Mouse (Mus musculus): ENCODE results near the gene Slco2a1. TPM values are rescaled to one million over a fixed set of nuclear protein-coding genes. Genes with fewer than 3 reads are reported as not detected.

Gene Slco2a1
- polyA plus RNA-seq, 1 experiment from 2014 or later = 21.4 TPM

DNA sequence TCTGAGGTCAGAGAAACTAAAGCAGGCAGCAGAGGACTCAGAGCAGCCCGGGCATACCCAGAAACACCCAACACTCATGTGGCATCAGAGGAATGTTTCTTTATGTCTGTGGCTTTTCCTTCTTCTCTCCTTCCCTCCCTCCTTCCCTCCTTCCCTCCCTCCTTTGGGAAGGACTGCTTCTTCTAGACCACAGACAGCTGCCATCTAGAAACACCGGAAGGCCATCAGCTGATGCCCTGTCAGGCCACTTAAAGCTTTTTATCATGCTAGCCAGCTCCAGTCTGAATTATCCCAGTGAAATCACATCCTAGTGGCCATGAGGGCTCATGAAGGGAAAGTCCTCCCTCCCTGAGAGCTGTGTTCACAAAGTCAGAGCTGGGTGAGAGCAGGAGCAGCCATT is 52.1 kb downstream of the Slco2a1 start:
- Histone ChIP-seq H3K9ac (ENCODE audit: low read length) (no peak overlapping the region), H3K4me1 (replicated peaks; ENCODE audit: control insufficient read depth, insufficient read depth, low read length) (peaks cover 2% of the 10 kb centered on the region), H3K27me3 (ENCODE audit: control insufficient read depth, insufficient read depth, low read depth, low read length) (no peaks in the 10 kb centered on the region), H3K27ac (ENCODE audit: low read length) (no peak overlapping the region), H3K9me3 (ENCODE audit: control insufficient read depth, low read length) (no peaks in the 10 kb centered on the region), H3K4me2 (ENCODE audit: low read depth, low read length) (no peak overlapping the region), H3K4me3 (ENCODE audit: low read length) (no peak overlapping the region), H3K36me3 (ENCODE audit: control insufficient read depth, insufficient read depth, low read length) (no peaks in the 10 kb centered on the region)
- ATAC-seq (ENCODE audit: low read depth) = no peak
- 54% methylated on average over 2 of the region's 2 CpGs for WGBS

DNA sequence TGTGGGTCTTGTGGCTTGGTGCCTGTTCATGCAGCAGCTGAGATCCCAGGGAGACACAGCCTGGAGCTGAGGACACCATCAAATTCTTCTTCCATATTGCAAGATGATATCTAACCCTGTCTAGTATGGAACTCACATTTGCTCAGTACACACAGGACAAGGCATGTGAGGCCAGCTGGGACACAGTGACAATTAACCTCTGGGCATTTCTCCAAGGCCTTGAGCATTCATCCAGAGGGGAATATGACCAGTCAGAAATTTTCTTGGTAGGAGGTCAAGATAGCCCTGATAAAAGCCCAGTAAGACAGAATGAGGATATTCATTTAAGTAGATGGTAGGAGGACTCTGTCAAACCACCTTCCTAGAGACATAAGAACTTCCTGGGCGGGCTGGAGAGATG is 56.9 kb downstream of the Slco2a1 start:
- Histone ChIP-seq H3K27me3 (ENCODE audit: control insufficient read depth, insufficient read depth, low read depth, low read length) (no peaks in the 10 kb centered on the region), H3K27ac (ENCODE audit: low read length) (no peak overlapping the region), H3K9ac (ENCODE audit: low read length) (no peak overlapping the region), H3K4me2 (ENCODE audit: low read depth, low read length) (no peak overlapping the region), H3K4me3 (ENCODE audit: low read length) (no peak overlapping the region), H3K36me3 (ENCODE audit: control insufficient read depth, insufficient read depth, low read length) (no peaks in the 10 kb centered on the region), H3K9me3 (ENCODE audit: control insufficient read depth, low read length) (no peaks in the 10 kb centered on the region), H3K4me1 (replicated peaks; ENCODE audit: control insufficient read depth, insufficient read depth, low read length) (no peaks in the 10 kb centered on the region; the same call in 1 of the 2 replicates)
- 61% methylated on average over 1 of the region's 1 CpGs for WGBS
- 0 out of 2 replicates have a peak, but pooled peaks have one; percentile 15 for ATAC-seq (ENCODE audit: low read depth)

DNA sequence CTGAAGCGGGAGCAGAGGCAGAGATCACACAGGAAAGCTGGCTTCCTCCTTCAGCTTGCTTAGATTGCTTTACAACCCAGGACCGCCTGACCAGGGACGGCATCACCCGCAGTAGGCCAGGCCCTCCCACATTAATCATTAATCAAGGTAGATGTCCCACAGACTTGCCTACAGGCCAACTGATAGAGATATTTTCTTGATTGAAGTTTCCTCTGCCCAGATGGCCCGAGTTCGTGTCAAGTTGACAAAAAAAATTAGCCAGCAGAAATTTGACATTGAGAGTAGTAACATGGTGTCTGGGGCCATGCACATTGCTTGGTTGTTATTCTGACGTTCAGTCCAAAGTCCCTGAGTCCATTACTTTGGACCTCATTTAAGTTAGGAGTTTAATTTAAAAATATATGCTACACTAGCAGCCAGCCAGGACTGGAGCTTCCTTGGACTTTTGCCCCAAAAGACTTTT is 60.6 kb downstream of the Slco2a1 start:
- no peaks in the 10 kb centered on the region for H3K9me3 ChIP-seq (ENCODE audit: control insufficient read depth, low read length)
- no peak overlapping the region for H3K4me2 ChIP-seq (ENCODE audit: low read depth, low read length)
- no peaks in the 10 kb centered on the region for H3K4me1 ChIP-seq (replicated peaks; ENCODE audit: control insufficient read depth, insufficient read depth, low read length)
- H3K36me3 ChIP-seq (ENCODE audit: control insufficient read depth, insufficient read depth, low read length) = no peaks in the 10 kb centered on the region
- H3K9ac ChIP-seq (ENCODE audit: low read length) = no peak overlapping the region
- no peaks in the 10 kb centered on the region for H3K27me3 ChIP-seq (ENCODE audit: control insufficient read depth, insufficient read depth, low read depth, low read length)
- no peak overlapping the region for H3K4me3 ChIP-seq (ENCODE audit: low read length)
- 56% methylated on average over 7 of the region's 7 CpGs for WGBS
- H3K27ac ChIP-seq (ENCODE audit: low read length) = no peak overlapping the region
- ATAC-seq (ENCODE audit: low read depth) = no peak

DNA sequence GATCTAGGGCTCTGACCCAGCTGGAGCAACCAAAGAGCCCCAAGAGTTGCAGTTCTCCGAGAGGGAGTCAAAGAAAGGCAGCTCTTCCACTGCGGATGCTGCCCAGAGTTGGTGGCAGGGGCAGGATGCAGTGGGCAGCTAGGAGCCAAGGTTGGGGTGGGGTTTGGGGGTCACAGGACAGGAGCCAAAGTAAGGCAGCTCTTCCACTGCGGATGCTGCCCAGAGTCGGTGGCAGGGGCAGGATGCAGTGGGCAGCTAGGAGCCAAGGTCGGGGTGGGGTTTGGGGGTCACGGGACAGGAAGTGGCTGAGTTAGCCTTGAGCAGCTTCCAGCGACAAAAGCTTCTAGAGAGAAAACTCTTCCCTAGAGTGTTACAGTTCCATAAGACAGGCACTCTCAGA is 65.3 kb downstream of the Slco2a1 start:
- Histone ChIP-seq H3K36me3 (ENCODE audit: control insufficient read depth, insufficient read depth, low read length) (no peaks in the 10 kb centered on the region), H3K9ac (ENCODE audit: low read length) (no peak overlapping the region), H3K27me3 (ENCODE audit: control insufficient read depth, insufficient read depth, low read depth, low read length) (no peaks in the 10 kb centered on the region), H3K9me3 (ENCODE audit: control insufficient read depth, low read length) (no peaks in the 10 kb centered on the region), H3K4me2 (ENCODE audit: low read depth, low read length) (no peak overlapping the region), H3K4me3 (ENCODE audit: low read length) (no peak overlapping the region), H3K4me1 (replicated peaks; ENCODE audit: control insufficient read depth, insufficient read depth, low read length) (no peaks in the 10 kb centered on the region), H3K27ac (ENCODE audit: low read length) (no peak overlapping the region)
- WGBS = 55% methylated on average over 7 of the region's 7 CpGs
- no peak for ATAC-seq (ENCODE audit: low read depth)

DNA sequence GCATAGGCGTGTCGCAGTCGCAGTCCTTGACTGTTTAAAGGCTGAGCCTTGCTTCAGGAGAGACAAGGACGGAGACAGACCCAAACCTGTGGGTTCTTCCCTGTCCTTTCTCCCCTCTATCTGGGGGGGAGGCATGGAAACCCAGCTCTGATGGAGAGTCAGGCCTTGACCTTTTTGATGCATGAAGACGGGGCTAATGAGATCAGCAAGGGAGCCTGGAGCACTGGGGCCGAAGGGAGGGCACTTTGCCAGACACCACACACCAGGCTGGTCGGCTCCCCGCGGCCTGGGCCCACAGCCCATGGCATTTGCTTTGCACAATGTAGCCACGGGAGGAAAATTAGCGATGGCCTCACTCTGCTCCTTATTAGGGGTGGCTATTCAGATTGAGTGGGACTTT is 66.5 kb downstream of the Slco2a1 start:
- 75% methylated on average over 11 of the region's 11 CpGs for WGBS
- Histone ChIP-seq H3K4me2 (ENCODE audit: low read depth, low read length) (no peak overlapping the region), H3K9ac (ENCODE audit: low read length) (no peak overlapping the region), H3K4me3 (ENCODE audit: low read length) (no peak overlapping the region), H3K27ac (ENCODE audit: low read length) (no peak overlapping the region), H3K9me3 (ENCODE audit: control insufficient read depth, low read length) (no peaks in the 10 kb centered on the region), H3K36me3 (ENCODE audit: control insufficient read depth, insufficient read depth, low read length) (no peaks in the 10 kb centered on the region), H3K4me1 (replicated peaks; ENCODE audit: control insufficient read depth, insufficient read depth, low read length) (no peaks in the 10 kb centered on the region), H3K27me3 (ENCODE audit: control insufficient read depth, insufficient read depth, low read depth, low read length) (no peaks in the 10 kb centered on the region)
- 0 out of 2 replicates have a peak, but pooled peaks have one; percentile 4 for ATAC-seq (ENCODE audit: low read depth)

DNA sequence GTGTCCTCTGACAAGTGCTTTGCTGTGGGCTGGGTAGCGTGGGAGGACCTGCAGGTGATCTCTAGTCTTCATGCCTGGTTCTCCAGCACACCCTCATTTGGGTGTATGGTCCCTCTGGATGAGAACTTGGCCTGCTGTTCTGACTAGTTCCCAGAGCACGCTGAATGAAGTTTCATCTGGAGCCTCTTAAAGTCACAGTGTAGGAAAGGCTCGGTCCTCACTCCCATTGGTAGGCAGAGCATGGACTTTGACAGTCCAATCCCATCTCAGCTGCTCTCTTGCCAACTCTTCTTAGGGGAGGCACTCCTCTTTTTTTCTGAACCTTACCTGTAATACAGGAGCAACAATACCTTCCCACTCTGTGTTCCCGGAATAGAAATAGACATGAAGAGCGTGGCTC is 67.7 kb downstream of the Slco2a1 start:
- H3K27me3 ChIP-seq (ENCODE audit: control insufficient read depth, insufficient read depth, low read depth, low read length) = no peaks in the 10 kb centered on the region
- H3K4me3 ChIP-seq (ENCODE audit: low read length) = no peak overlapping the region
- H3K27ac ChIP-seq (ENCODE audit: low read length) = no peak overlapping the region
- no peak overlapping the region for H3K4me2 ChIP-seq (ENCODE audit: low read depth, low read length)
- H3K36me3 ChIP-seq (ENCODE audit: control insufficient read depth, insufficient read depth, low read length) = no peaks in the 10 kb centered on the region
- H3K4me1 ChIP-seq (replicated peaks; ENCODE audit: control insufficient read depth, insufficient read depth, low read length) = no peaks in the 10 kb centered on the region
- no peaks in the 10 kb centered on the region for H3K9me3 ChIP-seq (ENCODE audit: control insufficient read depth, low read length)
- WGBS = 90% methylated on average over 5 of the region's 5 CpGs
- H3K9ac ChIP-seq (ENCODE audit: low read length) = no peak overlapping the region
- ATAC-seq (ENCODE audit: low read depth) = no peak

DNA sequence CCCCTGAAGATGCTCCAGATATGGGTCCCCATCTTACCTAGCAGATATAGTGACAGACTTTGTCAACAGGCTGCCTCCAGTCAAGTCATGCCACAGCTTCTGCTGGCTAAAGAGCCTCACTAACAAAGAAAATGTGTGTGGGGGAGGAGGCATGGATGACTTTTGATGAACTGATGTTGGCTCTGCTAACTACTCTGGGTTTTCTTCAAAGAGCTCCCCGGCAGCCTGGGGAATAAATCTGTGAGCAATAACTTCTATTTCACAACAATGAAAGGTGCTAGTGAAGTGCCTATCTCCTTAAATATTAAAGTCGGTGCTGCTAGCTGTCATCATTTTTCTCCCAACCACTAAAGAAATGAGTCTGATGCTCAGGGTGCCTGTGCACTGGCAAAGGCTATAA is 72.0 kb downstream of the Slco2a1 start:
- Histone ChIP-seq H3K4me3 (ENCODE audit: low read length) (no peak overlapping the region), H3K9ac (ENCODE audit: low read length) (no peak overlapping the region), H3K27me3 (ENCODE audit: control insufficient read depth, insufficient read depth, low read depth, low read length) (no peaks in the 10 kb centered on the region), H3K4me2 (ENCODE audit: low read depth, low read length) (no peak overlapping the region), H3K27ac (ENCODE audit: low read length) (no peak overlapping the region), H3K4me1 (replicated peaks; ENCODE audit: control insufficient read depth, insufficient read depth, low read length) (no peaks in the 10 kb centered on the region), H3K9me3 (ENCODE audit: control insufficient read depth, low read length) (no peaks in the 10 kb centered on the region), H3K36me3 (ENCODE audit: control insufficient read depth, insufficient read depth, low read length) (no peaks in the 10 kb centered on the region)
- peak; percentile 37; the same call in 1 of the 2 replicates for ATAC-seq (ENCODE audit: low read depth)
- WGBS = 49% methylated on average over 2 of the region's 2 CpGs

DNA sequence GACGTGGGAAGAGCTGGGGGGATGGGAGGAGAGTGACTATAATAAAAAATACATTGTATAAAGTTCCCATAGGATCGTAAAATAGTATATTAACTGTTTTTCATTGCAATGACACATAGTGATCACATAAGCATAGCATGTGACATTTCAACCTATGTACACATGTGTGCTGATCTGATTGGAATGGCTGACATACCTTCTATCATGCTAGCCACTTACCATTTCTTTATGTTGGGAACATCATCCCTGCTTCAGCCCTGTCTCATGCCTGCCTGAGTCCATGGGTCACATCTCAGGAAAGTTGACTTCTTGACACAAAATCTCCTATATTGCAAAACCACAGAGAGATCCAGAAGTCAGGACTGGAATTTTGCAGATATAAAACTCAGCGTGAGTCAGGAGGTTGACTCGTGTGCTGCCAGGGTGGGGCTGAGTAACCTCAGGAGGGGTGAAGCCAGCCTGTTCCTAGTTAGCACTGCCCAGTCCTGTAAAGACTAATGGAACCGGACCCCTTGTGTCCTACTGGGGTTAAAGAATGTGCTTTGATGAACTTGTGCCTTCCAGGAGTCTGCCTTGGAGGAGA is 73.0 kb downstream of the Slco2a1 start:
- Histone ChIP-seq H3K4me2 (ENCODE audit: low read depth, low read length) (no peak overlapping the region), H3K9me3 (ENCODE audit: control insufficient read depth, low read length) (no peaks in the 10 kb centered on the region), H3K4me1 (replicated peaks; ENCODE audit: control insufficient read depth, insufficient read depth, low read length) (no peaks in the 10 kb centered on the region), H3K27ac (ENCODE audit: low read length) (no peak overlapping the region), H3K36me3 (ENCODE audit: control insufficient read depth, insufficient read depth, low read length) (no peaks in the 10 kb centered on the region), H3K4me3 (ENCODE audit: low read length) (no peak overlapping the region), H3K27me3 (ENCODE audit: control insufficient read depth, insufficient read depth, low read depth, low read length) (no peaks in the 10 kb centered on the region), H3K9ac (ENCODE audit: low read length) (no peak overlapping the region)
- 68% methylated on average over 5 of the region's 5 CpGs for WGBS
- no peak for ATAC-seq (ENCODE audit: low read depth)

DNA sequence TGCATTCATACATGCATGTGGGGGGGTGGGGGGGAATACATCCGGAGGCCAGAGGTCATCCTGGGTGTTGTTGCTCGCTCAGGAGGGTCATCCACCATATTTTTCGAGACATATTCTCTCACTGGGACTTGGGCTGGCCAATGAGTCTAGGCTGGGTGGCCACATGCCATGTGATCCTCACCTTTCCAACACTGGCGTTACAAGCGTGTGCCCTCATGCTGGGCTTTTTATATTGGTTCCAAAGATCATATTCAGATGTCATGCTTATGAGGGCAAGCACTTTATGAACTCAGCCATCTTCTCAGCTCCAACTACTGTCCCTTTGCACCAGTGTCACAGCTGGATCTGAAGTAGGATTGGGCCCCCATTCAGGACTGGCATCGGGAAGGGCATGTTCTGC is 75.1 kb downstream of the Slco2a1 start:
- Histone ChIP-seq H3K27ac (ENCODE audit: low read length) (no peak overlapping the region), H3K4me2 (ENCODE audit: low read depth, low read length) (no peak overlapping the region), H3K9me3 (ENCODE audit: control insufficient read depth, low read length) (no peaks in the 10 kb centered on the region), H3K9ac (ENCODE audit: low read length) (no peak overlapping the region), H3K36me3 (ENCODE audit: control insufficient read depth, insufficient read depth, low read length) (no peaks in the 10 kb centered on the region), H3K4me3 (ENCODE audit: low read length) (no peak overlapping the region), H3K4me1 (replicated peaks; ENCODE audit: control insufficient read depth, insufficient read depth, low read length) (no peaks in the 10 kb centered on the region), H3K27me3 (ENCODE audit: control insufficient read depth, insufficient read depth, low read depth, low read length) (no peaks in the 10 kb centered on the region)
- ATAC-seq (ENCODE audit: low read depth) = no peak
- 86% methylated on average over 6 of the region's 6 CpGs for WGBS

DNA sequence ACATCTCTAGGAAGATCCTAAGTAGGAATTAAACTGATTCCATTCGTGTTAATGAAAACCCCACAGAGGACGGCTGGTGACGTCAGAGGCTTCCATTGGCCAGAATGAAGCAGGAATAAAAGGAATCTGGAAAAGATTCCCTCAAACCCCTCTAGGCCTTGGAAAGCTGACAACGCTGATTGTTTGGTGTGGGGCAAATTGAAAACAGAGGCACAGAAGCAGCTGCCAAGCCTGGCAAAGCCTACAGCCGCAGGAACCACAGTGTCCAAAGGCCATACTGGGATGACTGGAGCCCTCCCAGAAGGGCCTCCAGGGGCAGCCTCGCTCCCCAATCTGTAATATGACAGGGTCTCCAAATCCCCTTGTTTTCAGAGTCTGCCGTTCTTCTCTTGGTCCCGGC is 78.3 kb downstream of the Slco2a1 start:
- Histone ChIP-seq H3K9me3 (ENCODE audit: control insufficient read depth, low read length) (no peaks in the 10 kb centered on the region), H3K36me3 (ENCODE audit: control insufficient read depth, insufficient read depth, low read length) (no peaks in the 10 kb centered on the region), H3K27me3 (ENCODE audit: control insufficient read depth, insufficient read depth, low read depth, low read length) (no peaks in the 10 kb centered on the region), H3K27ac (ENCODE audit: low read length) (no peak overlapping the region), H3K4me3 (ENCODE audit: low read length) (no peak overlapping the region), H3K4me2 (ENCODE audit: low read depth, low read length) (no peak overlapping the region), H3K4me1 (replicated peaks; ENCODE audit: control insufficient read depth, insufficient read depth, low read length) (peaks cover 4% of the 10 kb centered on the region), H3K9ac (ENCODE audit: low read length) (no peak overlapping the region)
- ATAC-seq (ENCODE audit: low read depth) = no peak
- WGBS = 83% methylated on average over 8 of the region's 8 CpGs

Measured in lung, embryonic 16.5 days (tissue).